Comparison of ENCODE assay signal across 8 mouse cellular contexts in the genomic region with DNA sequence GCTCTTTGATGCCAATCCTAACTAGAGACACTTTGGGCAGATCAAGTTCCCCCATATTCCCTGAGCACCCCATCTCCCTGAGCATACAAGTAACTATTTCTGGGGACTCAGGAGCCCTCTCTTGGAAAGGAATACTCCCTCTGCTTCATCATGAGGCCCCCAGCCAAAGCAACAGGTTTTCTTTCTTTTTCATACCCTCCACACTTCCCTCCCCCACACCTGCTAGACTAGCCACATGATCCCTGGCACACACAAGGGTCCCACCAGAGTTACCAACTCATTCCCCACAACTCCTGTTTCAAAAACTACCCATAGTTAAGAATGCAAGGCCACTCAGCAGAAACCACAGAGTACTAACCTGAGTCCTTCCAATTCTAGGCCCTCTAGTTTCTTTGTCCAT. TPM values are rescaled to one million over a fixed set of nuclear protein-coding genes. Genes with fewer than 3 reads are reported as not detected.
DNase-seq lines count a peak whose midpoint lies in the region; ATAC-seq and TF ChIP-seq lines count a peak whose summit lies in the region.

No protein-coding gene starts in this region.

- intact Hi-C loops in gastrocnemius, adult 2 months (cut with DNase I): loop anchor here (5.0 to 10.0 kb wide), 2 partner anchors 36 to 678 kb away; a partner anchor contains a TSS

- H3K36me3 ChIP-seq in forebrain, embryonic 10.5 days (replicated peaks): peaks cover 47% of the 10 kb centered on the region
- H3K36me3 ChIP-seq in liver, embryonic 13.5 days: peaks cover 46% of the 10 kb centered on the region

- no peak for TF ChIP-seq CTCF in gastrocnemius, adult 2 months (IDR thresholded peaks at IDR 0.05)

- ATAC-seq in liver, embryonic 13.5 days (ENCODE audit: low read depth): no peak
- ATAC-seq in erythroid progenitor cell, adult 5-6 weeks (replicated peaks; ENCODE audit: low FRiP score, poor library complexity, severe bottlenecking): no peak

- H3K27ac ChIP-seq in gastrocnemius, adult 2 months: peak overlapping the region; percentile 97
- H3K27ac ChIP-seq in forebrain, embryonic 10.5 days: peak overlapping the region; percentile 99
- peak overlapping the region; percentile 96; the same call in 1 of the 2 replicates for H3K27ac ChIP-seq in liver, embryonic 13.5 days

- H3K9ac ChIP-seq in liver, embryonic 13.5 days: peak overlapping the region; percentile 99

- no peaks in the 10 kb centered on the region for H3K27me3 ChIP-seq in forebrain, embryonic 10.5 days (ENCODE audit: poor library complexity, severe bottlenecking)
- H3K27me3 ChIP-seq in liver, embryonic 13.5 days: no peaks in the 10 kb centered on the region

- H3K4me2 ChIP-seq in liver, embryonic 13.5 days: peak overlapping the region; percentile 92

- peak overlapping the region; percentile 76 for H3K4me3 ChIP-seq in gastrocnemius, adult 2 months
- peak overlapping the region; percentile 99 for H3K4me3 ChIP-seq in forebrain, embryonic 10.5 days
- peak overlapping the region; percentile 97 for H3K4me3 ChIP-seq in liver, embryonic 13.5 days (replicated peaks)

- no peaks in the 10 kb centered on the region for H3K9me3 ChIP-seq in forebrain, embryonic 10.5 days
- H3K9me3 ChIP-seq in liver, embryonic 13.5 days (replicated peaks): no peaks in the 10 kb centered on the region

- peaks cover 21% of the 10 kb centered on the region for H3K4me1 ChIP-seq in forebrain, embryonic 10.5 days
- peaks cover 43% of the 10 kb centered on the region for H3K4me1 ChIP-seq in liver, embryonic 13.5 days (replicated peaks)

- DNase-seq in gastrocnemius, adult 2 months: peak; percentile 11
- DNase-seq in gastrocnemius, adult 18-20 months (ENCODE audit: low spot score): no peak
- DNase-seq in 416B (ENCODE audit: low read depth): peak; percentile 18
- DNase-seq in forebrain, embryonic 10.5 days (ENCODE audit: extremely low spot score, low spot score): no peak
- DNase-seq in liver, embryonic 13.5 days: no peak
- DNase-seq in adrenal gland, postnatal 4 days (ENCODE audit: low spot score in 2 of 2): no peak
- no peak for DNase-seq in frontal cortex, postnatal 36 days (ENCODE audit: low spot score in 2 of 2)

RNA-seq across cellular contexts. Expression of a gene that starts 1.5 kb away (rescaled TPM):
- total RNA-seq in gastrocnemius, adult 2 months (2021): 10 to 100 TPM; 66.3 to 72.8 TPM
- total RNA-seq in gastrocnemius, adult 18-20 months (2021): 10 to 100 TPM; 69.1 to 73.4 TPM
- 59.2 and 60.5 TPM in 2 replicates for polyA plus RNA-seq in forebrain, embryonic 10.5 days (2016; fragmentation: Nextera tagmentation; extraction: Ambion mirVana)
- polyA plus RNA-seq in liver, embryonic 13.5 days (2015; fragmentation: Nextera tagmentation; extraction: Ambion mirVana): 31.4 and 36.3 TPM in 2 replicates
- total RNA-seq in erythroid progenitor cell, adult 5-6 weeks (2015; ENCODE audit: low replicate concordance): 186 and 195 TPM in 2 replicates
- 179 and 256 TPM in 2 replicates for total RNA-seq in erythroid progenitor cell, adult 5-6 weeks (2017; ENCODE audit: low replicate concordance)
- total RNA-seq in adrenal gland, postnatal 4 days (2021): 100 to 1,000 TPM; 167 to 177 TPM

RNA-seq across cellular contexts. Expression of a gene that starts 34.2 kb away (rescaled TPM):
- total RNA-seq in gastrocnemius, adult 2 months (2021): 10 to 100 TPM; 39.4 to 44.3 TPM
- 10 to 100 TPM; 42.1 to 43.5 TPM for total RNA-seq in gastrocnemius, adult 18-20 months (2021)
- polyA plus RNA-seq in forebrain, embryonic 10.5 days (2016; fragmentation: Nextera tagmentation; extraction: Ambion mirVana): 28.7 and 29.6 TPM in 2 replicates
- 8.8 and 10.7 TPM in 2 replicates for polyA plus RNA-seq in liver, embryonic 13.5 days (2015; fragmentation: Nextera tagmentation; extraction: Ambion mirVana)
- total RNA-seq in erythroid progenitor cell, adult 5-6 weeks (2015; ENCODE audit: low replicate concordance): 28.1 and 29.9 TPM in 2 replicates
- total RNA-seq in erythroid progenitor cell, adult 5-6 weeks (2017; ENCODE audit: low replicate concordance): 13.9 and 34.8 TPM in 2 replicates
- 10 to 100 TPM; 49.4 to 51.5 TPM for total RNA-seq in adrenal gland, postnatal 4 days (2021)

RNA-seq across cellular contexts. Expression of a gene that starts 35.4 kb away (rescaled TPM):
- total RNA-seq in gastrocnemius, adult 2 months (2021): 10 to 100 TPM; 39.9 to 48.6 TPM
- 10 to 100 TPM; 27.6 to 42.7 TPM for total RNA-seq in gastrocnemius, adult 18-20 months (2021)
- 19.3 and 19.5 TPM in 2 replicates for polyA plus RNA-seq in forebrain, embryonic 10.5 days (2016; fragmentation: Nextera tagmentation; extraction: Ambion mirVana)
- polyA plus RNA-seq in liver, embryonic 13.5 days (2015; fragmentation: Nextera tagmentation; extraction: Ambion mirVana): 13.3 and 14.5 TPM in 2 replicates
- total RNA-seq in erythroid progenitor cell, adult 5-6 weeks (2015; ENCODE audit: low replicate concordance): 51.9 and 61.6 TPM in 2 replicates
- total RNA-seq in erythroid progenitor cell, adult 5-6 weeks (2017; ENCODE audit: low replicate concordance): 27.2 and 58.7 TPM in 2 replicates
- total RNA-seq in adrenal gland, postnatal 4 days (2021): 100 to 1,000 TPM; 100 to 102 TPM

Comparison
In these comparisons a context has a peak if more than half of its experiments do, and no peak if none do; other contexts are left out.
1. DNase-seq: peak in gastrocnemius, adult 2 months (single experiment) and 416B (single experiment); none in gastrocnemius, adult 18-20 months (single experiment), forebrain, embryonic 10.5 days (single experiment), liver, embryonic 13.5 days (single experiment), adrenal gland, postnatal 4 days (0 of 2) and frontal cortex, postnatal 36 days (0 of 2).
2. Peak in every context shown above with its lines, with median percentiles within 50 percentile points of each other: H3K27ac ChIP-seq and H3K4me3 ChIP-seq.